Mouse (Mus musculus) olfactory bulb, adult 2 months (tissue): ENCODE results near the gene Mtmr3.

Experiments used
- CTCF ChIP-seq: fragments of 200-500 bp; IDR thresholded peaks from 2 replicates; pipeline ENCODE4 v1.5.1; 2012; ENCODE audit warnings: low read depth, mild to moderate bottlenecking, low read length, moderate library complexity; ENCODE audit not compliant: insufficient read depth
- POLR2A ChIP-seq: fragments of 200-500 bp; IDR thresholded peaks from 2 replicates; pipeline ENCODE4 v1.6.1; 2012; ENCODE audit warnings: mild to moderate bottlenecking, low read depth, low read length, moderate library complexity; ENCODE audit not compliant: insufficient read depth

DNA sequence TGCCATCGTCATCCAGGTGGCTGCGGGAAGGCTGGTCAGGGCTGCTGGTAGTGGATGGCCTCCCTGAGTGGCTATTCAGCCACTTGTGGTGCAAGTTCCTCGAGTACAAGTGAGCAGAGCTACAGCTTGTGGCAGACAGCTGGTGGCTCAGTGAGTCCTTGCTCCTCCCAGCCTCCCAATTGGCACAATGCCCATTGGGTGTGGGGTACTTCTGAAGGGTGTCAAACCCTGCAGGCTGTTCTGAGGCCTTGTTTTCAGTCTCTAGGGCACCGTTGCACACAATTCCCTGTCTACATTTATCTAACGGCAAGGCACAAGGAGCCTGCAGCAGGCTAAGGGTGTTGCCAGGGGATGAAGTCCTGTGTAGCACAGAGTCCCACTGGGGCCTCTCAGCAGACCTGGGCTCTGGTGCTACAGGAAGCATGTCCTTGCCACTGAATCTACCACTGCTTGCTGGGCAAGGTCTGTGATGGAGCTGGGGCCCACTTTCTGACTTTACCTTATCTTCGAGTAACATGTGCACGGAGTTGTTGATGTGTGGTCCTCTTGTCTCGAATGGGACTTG is 107.2 kb downstream of the Mtmr3 start:
- TF ChIP-seq CTCF (no peak), POLR2A (no peak)
